Mouse (Mus musculus) embryonic fibroblast, embryonic 13.5 days (primary cell): Measurements from ENCODE around the gene Qsox1.

ENCODE experiments used
- CTCF ChIP-seq: IDR thresholded peaks from 2 replicates; pipeline ENCODE4 v1.5.1; 2011; ENCODE audit warnings: mild to moderate bottlenecking, control low read depth, low read length, moderate library complexity, borderline replicate concordance; ENCODE audit not compliant: insufficient read depth
- POLR2A ChIP-seq: IDR thresholded peaks from 2 replicates; pipeline ENCODE4 v1.6.1; 2011; ENCODE audit warnings: low read depth, mild to moderate bottlenecking, control low read depth, low read length, moderate library complexity

- TF ChIP-seq CTCF (no peak), POLR2A (no peak)
These were observed 20.8 kb downstream of the Qsox1 start for GRCm38 (mm10) chr1:155791919-155792318.
